Mouse (Mus musculus): ENCODE measurements at regions not wholly inside any gene's neighbourhood (a gene's known extent, or its start where the extent isn't known, plus 50 kb on each side); places are given as distances from the start of the nearest gene placed in this dataset.

- ATAC-seq, result no peak
Observed at GRCm38 (mm10) chr15:5464732-5465131, 220.7 kb upstream of the Ptger4 start.

GRCm38 (mm10) chr15:5468535-5469073 lies 224.6 kb upstream of the Ptger4 start:
- Histone ChIP-seq H3K27ac (ENCODE audit: low read depth) (no peak overlapping the region), H3K4me1 (ENCODE audit: insufficient read depth) (no peaks in the 10 kb centered on the region), H3K9me3 (ENCODE audit: low read length) (no peaks in the 10 kb centered on the region), H3K36me3 (replicated peaks; ENCODE audit: insufficient read depth, low read length) (no peaks in the 10 kb centered on the region), H3K9ac (replicated peaks) (no peak overlapping the region), H3K4me3 (ENCODE audit: low read depth, low read length) (no peak overlapping the region), H3K4me2 (ENCODE audit: low read depth, low read length) (no peak overlapping the region), H3K27me3 (ENCODE audit: insufficient read depth, low read length) (no peaks in the 10 kb centered on the region)
- TF ChIP-seq CTCF (IDR thresholded peaks at IDR 0.05; ENCODE audit: low read depth) (no peak), EP300 (IDR thresholded peaks at IDR 0.05; ENCODE audit: low read depth) (no peak)
- 73% methylated on average over 3 of the region's 3 CpGs for WGBS (ENCODE audit: insufficient replicate concordance)
- no peak for ATAC-seq
- no peak for DNase-seq

More at GRCm38 (mm10) chr15:5464732-5465131, 220.7 kb upstream of the Ptger4 start:
- no peak overlapping the region for H3K4me3 ChIP-seq (ENCODE audit: low read depth, low read length)
- no peaks in the 10 kb centered on the region for H3K9me3 ChIP-seq (ENCODE audit: low read length)
- no peak overlapping the region for H3K27ac ChIP-seq (ENCODE audit: low read depth)
- no peaks in the 10 kb centered on the region for H3K36me3 ChIP-seq (replicated peaks; ENCODE audit: insufficient read depth, low read length)
- no peak overlapping the region for H3K4me2 ChIP-seq (ENCODE audit: low read depth, low read length)
- no peaks in the 10 kb centered on the region for H3K4me1 ChIP-seq (ENCODE audit: insufficient read depth)
- DNase-seq, result no peak
- no peaks in the 10 kb centered on the region for H3K27me3 ChIP-seq (ENCODE audit: insufficient read depth, low read length)
- no peak overlapping the region for H3K9ac ChIP-seq (replicated peaks)
- TF ChIP-seq CTCF (IDR thresholded peaks at IDR 0.05; ENCODE audit: low read depth) (no peak), EP300 (IDR thresholded peaks at IDR 0.05; ENCODE audit: low read depth) (no peak)
- WGBS (ENCODE audit: insufficient replicate concordance), result 76% methylated on average over 5 of the region's 5 CpGs

GRCm38 (mm10) chr15:5475389-5475995 lies 231.5 kb upstream of the Ptger4 start:
- DNase-seq, result no peak
- no peak overlapping the region for H3K4me3 ChIP-seq (ENCODE audit: low read depth, low read length)
- no peak for ATAC-seq
- H3K4me2 ChIP-seq (ENCODE audit: low read depth, low read length), result no peak overlapping the region
- no peaks in the 10 kb centered on the region for H3K36me3 ChIP-seq (replicated peaks; ENCODE audit: insufficient read depth, low read length)
- no peak overlapping the region for H3K9ac ChIP-seq (replicated peaks)
- 17% methylated on average over 1 of the region's 1 CpGs for WGBS (ENCODE audit: insufficient replicate concordance)
- H3K27me3 ChIP-seq (ENCODE audit: insufficient read depth, low read length), result no peaks in the 10 kb centered on the region
- TF ChIP-seq CTCF (IDR thresholded peaks at IDR 0.05; ENCODE audit: low read depth), result no peak
- no peak for TF ChIP-seq EP300 (IDR thresholded peaks at IDR 0.05; ENCODE audit: low read depth)
- no peak overlapping the region for H3K27ac ChIP-seq (ENCODE audit: low read depth)
- H3K4me1 ChIP-seq (ENCODE audit: insufficient read depth), result no peaks in the 10 kb centered on the region
- H3K9me3 ChIP-seq (ENCODE audit: low read length), result no peaks in the 10 kb centered on the region

GRCm38 (mm10) chr15:5493286-5493685 lies 249.3 kb upstream of the Ptger4 start:
- Histone ChIP-seq H3K9me3 (ENCODE audit: low read length) (no peaks in the 10 kb centered on the region), H3K4me1 (ENCODE audit: insufficient read depth) (no peaks in the 10 kb centered on the region), H3K4me3 (ENCODE audit: low read depth, low read length) (no peak overlapping the region), H3K9ac (replicated peaks) (no peak overlapping the region), H3K27ac (ENCODE audit: low read depth) (no peak overlapping the region), H3K27me3 (ENCODE audit: insufficient read depth, low read length) (no peaks in the 10 kb centered on the region), H3K36me3 (replicated peaks; ENCODE audit: insufficient read depth, low read length) (no peaks in the 10 kb centered on the region), H3K4me2 (ENCODE audit: low read depth, low read length) (no peak overlapping the region)
- ATAC-seq (no peak), DNase-seq (no peak)
- WGBS (ENCODE audit: insufficient replicate concordance), result 55% methylated on average over 3 of the region's 3 CpGs
- no peak for TF ChIP-seq EP300 (IDR thresholded peaks at IDR 0.05; ENCODE audit: low read depth)

GRCm38 (mm10) chr15:5495187-5495849 lies 251.3 kb upstream of the Ptger4 start:
- Histone ChIP-seq H3K27me3 (ENCODE audit: insufficient read depth, low read length) (no peaks in the 10 kb centered on the region), H3K4me3 (ENCODE audit: low read depth, low read length) (no peak overlapping the region), H3K9ac (replicated peaks) (no peak overlapping the region), H3K4me1 (ENCODE audit: insufficient read depth) (no peaks in the 10 kb centered on the region), H3K4me2 (ENCODE audit: low read depth, low read length) (no peak overlapping the region), H3K36me3 (replicated peaks; ENCODE audit: insufficient read depth, low read length) (no peaks in the 10 kb centered on the region), H3K9me3 (ENCODE audit: low read length) (no peaks in the 10 kb centered on the region), H3K27ac (ENCODE audit: low read depth) (no peak overlapping the region)
- TF ChIP-seq EP300 (IDR thresholded peaks at IDR 0.05; ENCODE audit: low read depth), result no peak
- no peak for DNase-seq
- WGBS (ENCODE audit: insufficient replicate concordance), result 69% methylated on average over 8 of the region's 8 CpGs
- no peak for ATAC-seq

- no peak for TF ChIP-seq CTCF (IDR thresholded peaks at IDR 0.05; ENCODE audit: low read depth)
- no peak for TF ChIP-seq EP300 (IDR thresholded peaks at IDR 0.05; ENCODE audit: low read depth)
- Histone ChIP-seq H3K36me3 (replicated peaks; ENCODE audit: insufficient read depth, low read length) (no peaks in the 10 kb centered on the region), H3K27ac (ENCODE audit: low read depth) (no peak overlapping the region), H3K9me3 (ENCODE audit: low read length) (no peaks in the 10 kb centered on the region), H3K4me2 (ENCODE audit: low read depth, low read length) (no peak overlapping the region), H3K4me1 (ENCODE audit: insufficient read depth) (no peaks in the 10 kb centered on the region), H3K27me3 (ENCODE audit: insufficient read depth, low read length) (no peaks in the 10 kb centered on the region), H3K9ac (replicated peaks) (no peak overlapping the region), H3K4me3 (ENCODE audit: low read depth, low read length) (no peak overlapping the region)
- DNase-seq (no peak), ATAC-seq (no peak)
- WGBS (ENCODE audit: insufficient replicate concordance), result 78% methylated on average over 2 of the region's 2 CpGs
Observed at GRCm38 (mm10) chr15:5495954-5496353, 252.0 kb upstream of the Ptger4 start.

Data from liver, postnatal 0 days (tissue).